Mouse (Mus musculus): ENCODE results near the gene Fgf13. TPM values are rescaled to one million over a fixed set of nuclear protein-coding genes. Genes with fewer than 3 reads are reported as not detected.
A peak's percentile ranks its signal among the peaks of the same experiment; 100 is the strongest.

Fgf13 gene
- polyA plus RNA-seq, 2 experiments = 13.5 to 15.6 TPM

DNA sequence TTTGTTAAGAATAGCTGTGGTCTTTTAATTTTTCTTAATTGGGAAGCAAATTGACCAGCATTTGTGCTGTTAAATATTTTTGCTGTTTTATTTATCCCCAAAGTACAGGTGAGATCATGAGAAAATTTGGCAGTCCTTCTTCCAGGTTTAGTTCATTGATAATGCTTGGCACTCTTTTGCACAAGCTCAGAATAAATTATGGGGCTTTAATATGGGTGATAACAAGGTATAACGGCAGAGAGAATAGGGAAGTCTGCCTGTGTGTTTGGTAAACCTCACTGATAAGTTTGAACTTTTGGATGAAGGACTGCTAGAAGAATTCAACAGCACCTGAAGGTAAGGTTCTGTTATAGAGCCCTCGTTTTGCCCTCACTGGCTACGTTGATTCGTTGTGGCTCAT, 504.7 kb downstream of the Fgf13 start:
- TF ChIP-seq POLR2A (IDR thresholded peaks at IDR 0.05; ENCODE audit: borderline replicate concordance, extremely low read depth, insufficient read depth, insufficient read length) = no peak
- no peak overlapping the region for H3K4me2 ChIP-seq (replicated peaks; ENCODE audit: low read depth, low read length, severe bottlenecking)
- H3K36me3 ChIP-seq (ENCODE audit: control insufficient read depth, insufficient read depth, low read length) = no peaks in the 10 kb centered on the region
- WGBS = 77% methylated on average over 4 of the region's 4 CpGs
- H3K9me3 ChIP-seq (ENCODE audit: control insufficient read depth, low read length) = no peaks in the 10 kb centered on the region
- H3K9ac ChIP-seq (ENCODE audit: low read depth, low read length, severe bottlenecking) = no peak overlapping the region
- ATAC-seq (ENCODE audit: low FRiP score, low read depth) (no peak), DNase-seq (ENCODE audit: low spot score) (no peak)
- H3K27ac ChIP-seq (replicated peaks; ENCODE audit: low read depth, low read length) = no peak overlapping the region
- H3K4me1 ChIP-seq (ENCODE audit: control insufficient read depth, insufficient read depth, low read length) = no peaks in the 10 kb centered on the region
- H3K4me3 ChIP-seq (replicated peaks; ENCODE audit: low read length) = no peak overlapping the region
- no peaks in the 10 kb centered on the region for H3K27me3 ChIP-seq (ENCODE audit: control insufficient read depth, insufficient read depth, low read length)

DNA sequence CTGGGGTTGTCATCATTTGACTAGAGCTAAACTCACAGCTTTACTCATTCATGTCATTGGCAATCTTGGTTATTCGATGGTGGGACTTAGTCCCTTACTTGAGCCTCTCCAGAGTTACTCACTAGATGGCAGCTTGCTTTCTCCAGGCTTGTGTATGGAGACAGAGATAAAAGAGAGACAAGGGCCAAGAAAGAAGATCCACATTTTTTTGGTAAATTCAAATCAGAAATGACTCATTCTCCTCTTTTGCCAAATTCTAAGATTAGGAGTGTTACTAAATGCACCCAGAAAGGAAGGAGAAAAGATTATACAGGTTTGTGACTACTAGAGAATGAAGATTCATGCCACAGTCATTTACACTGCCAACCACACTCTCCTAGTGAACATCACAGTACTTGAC, 532.9 kb downstream of the Fgf13 start:
- 80% methylated on average over 1 of the region's 1 CpGs for WGBS
- H3K4me1 ChIP-seq (ENCODE audit: control insufficient read depth, insufficient read depth, low read length) = no peaks in the 10 kb centered on the region
- ATAC-seq (ENCODE audit: low FRiP score, low read depth) (no peak), DNase-seq (ENCODE audit: low spot score) (no peak)
- no peaks in the 10 kb centered on the region for H3K36me3 ChIP-seq (ENCODE audit: control insufficient read depth, insufficient read depth, low read length)
- no peaks in the 10 kb centered on the region for H3K9me3 ChIP-seq (ENCODE audit: control insufficient read depth, low read length)
- H3K9ac ChIP-seq (ENCODE audit: low read depth, low read length, severe bottlenecking) = no peak overlapping the region
- no peak overlapping the region for H3K4me2 ChIP-seq (replicated peaks; ENCODE audit: low read depth, low read length, severe bottlenecking)
- no peak overlapping the region for H3K4me3 ChIP-seq (replicated peaks; ENCODE audit: low read length)
- H3K27ac ChIP-seq (replicated peaks; ENCODE audit: low read depth, low read length) = no peak overlapping the region
- H3K27me3 ChIP-seq (ENCODE audit: control insufficient read depth, insufficient read depth, low read length) = no peaks in the 10 kb centered on the region
- TF ChIP-seq POLR2A (IDR thresholded peaks at IDR 0.05; ENCODE audit: borderline replicate concordance, extremely low read depth, insufficient read depth, insufficient read length) = no peak

MicroRNA genes within 50 kb of the gene (microRNA counts, 519-probe panel; counts per million panel counts)
- microRNA mmu-miR-504 = not detected

Small RNA genes within 50 kb of the gene (microRNA-seq; reads per million reads assigned to microRNA genes)
- 2.3 reads per million, percentile 3 among the genes with 10 or more reads in this experiment for gene Mir504
